Mouse (Mus musculus) frontal cortex, adult 2 months (tissue): ENCODE results near the gene Fam135a. TPM values are rescaled to one million over a fixed set of nuclear protein-coding genes. Genes with fewer than 3 reads are reported as not detected.

Experiments
- DNase-seq, 2 experiments: peaks; one replicate each; pipeline ENCODE4 v3.0.0; 2022; ENCODE audit warnings: low spot score in 1 of 2; ENCODE audit errors: extremely low spot score in 1 of 2
- polyA plus RNA-seq: library from polyadenylated mRNA; depleted of rRNA; stranded (reverse); fragments of >200 nt; gene quantifications from 2 replicates; pipeline ENCODE4 v1.2.3, GENCODE M21; 2012; rRNA removed

The Fam135a gene
- polyA plus RNA-seq = 40.3 and 42.8 TPM in 2 replicates

GRCm38 (mm10) chr1:24099926-24100869, at the start of gene Fam135a:
Fam135a (minus strand) TSS chr1:24100341.
- DNase-seq = peak; percentile 84 to 95

GRCm38 (mm10) chr1:24143504-24143903, 43.4 kb upstream of the Fam135a start:
- no peak for DNase-seq

GRCm38 (mm10) chr1:24140555-24140954, 40.4 kb upstream of the Fam135a start:
- DNase-seq = no peak

- DNase-seq = peak; percentile 28 to 86
Measured at GRCm38 (mm10) chr1:24137133-24137532, 37.0 kb upstream of the Fam135a start.

- peak in 1 of 2 experiments; percentile 33 for DNase-seq
Measured at GRCm38 (mm10) chr1:24134792-24135191, 34.7 kb upstream of the Fam135a start.

GRCm38 (mm10) chr1:24133853-24134252, 33.7 kb upstream of the Fam135a start:
- no peak for DNase-seq

GRCm38 (mm10) chr1:24127866-24128265, 27.7 kb upstream of the Fam135a start:
- no peak for DNase-seq

GRCm38 (mm10) chr1:24124610-24125009, 24.5 kb upstream of the Fam135a start:
- no peak for DNase-seq

GRCm38 (mm10) chr1:24122582-24122981, 22.4 kb upstream of the Fam135a start:
- DNase-seq = peak; percentile 65 to 72

GRCm38 (mm10) chr1:24107971-24108773, 8.0 kb upstream of the Fam135a start:
- no peak for DNase-seq

- DNase-seq = peak; percentile 51 to 53
Measured at GRCm38 (mm10) chr1:24107378-24107777, 7.2 kb upstream of the Fam135a start.

- no peak for DNase-seq
Measured at GRCm38 (mm10) chr1:24102579-24103149, 2.5 kb upstream of the Fam135a start.

GRCm38 (mm10) chr1:24100870-24101358, 773 bp upstream of the Fam135a start:
- no peak for DNase-seq

GRCm38 (mm10) chr1:24099541-24099925, 608 bp downstream of the Fam135a start:
- DNase-seq = no peak

GRCm38 (mm10) chr1:24097541-24097940, 2.6 kb downstream of the Fam135a start:
- DNase-seq = no peak

- no peak for DNase-seq
Measured at GRCm38 (mm10) chr1:24092414-24092813, 7.7 kb downstream of the Fam135a start.

GRCm38 (mm10) chr1:24090603-24091002, 9.5 kb downstream of the Fam135a start:
- DNase-seq = no peak

GRCm38 (mm10) chr1:24090094-24090493, 10.0 kb downstream of the Fam135a start:
- DNase-seq = no peak

- DNase-seq = no peak
Measured at GRCm38 (mm10) chr1:24086176-24086575, 14.0 kb downstream of the Fam135a start.

- peak; percentile 18 to 42 for DNase-seq
Measured at GRCm38 (mm10) chr1:24074396-24074795, 25.7 kb downstream of the Fam135a start.
